Mouse (Mus musculus) liver, embryonic 15.5 days (tissue): ENCODE measurements around the gene Zbed6. TPM values are rescaled to one million over a fixed set of nuclear protein-coding genes. Genes with fewer than 3 reads are reported as not detected.
A peak's percentile ranks its signal among the peaks of the same experiment; 100 is the strongest.
"Not testable (repeated sequence)": the region's sequence is repeated elsewhere in the genome, so short reads cannot be mapped to it uniquely, and the experiment has no call there.

ENCODE experiments used
- ATAC-seq: fragments of 200-750 bp; cut with Nextera tagmentation; 2 replicates; pipeline ENCODE4 v1.8.0; 2017; ENCODE audit warnings: moderate number of reproducible peaks, mild to moderate bottlenecking, moderate library complexity; ENCODE audit not compliant: insufficient read depth
- H3K27ac ChIP-seq: fragments of 300-500 bp; sonication (generic); replicated peaks from 2 replicates; pipeline ENCODE4 v1.5.1; 2015; ENCODE audit warnings: mild to moderate bottlenecking, inconsistent platforms
- H3K27me3 ChIP-seq: fragments of 300-500 bp; sonication (generic); 2 replicates; pipeline ENCODE4 v1.6.1; 2015; ENCODE audit warnings: mild to moderate bottlenecking, inconsistent platforms
- H3K36me3 ChIP-seq: fragments of 300-500 bp; sonication (generic); replicated peaks from 2 replicates; pipeline ENCODE4 v1.6.1; 2015; ENCODE audit warnings: moderate library complexity, mild to moderate bottlenecking, inconsistent platforms
- H3K4me1 ChIP-seq: fragments of 300-500 bp; sonication (generic); replicated peaks from 2 replicates; pipeline ENCODE4 v1.6.1; 2015; ENCODE audit warnings: inconsistent platforms
- H3K4me2 ChIP-seq: fragments of 300-500 bp; sonication (generic); 2 replicates; pipeline ENCODE4 v1.6.1; 2015; ENCODE audit warnings: moderate library complexity, mild to moderate bottlenecking, inconsistent platforms
- H3K4me3 ChIP-seq: fragments of 300-500 bp; sonication (generic); replicated peaks from 2 replicates; pipeline ENCODE4 v1.5.1; 2015; ENCODE audit warnings: mild to moderate bottlenecking, inconsistent platforms
- H3K9ac ChIP-seq: fragments of 300-500 bp; sonication (generic); 2 replicates; pipeline ENCODE4 v1.6.1; 2015; ENCODE audit warnings: moderate library complexity, mild to moderate bottlenecking, inconsistent platforms
- H3K9me3 ChIP-seq: fragments of 300-500 bp; sonication (generic); replicated peaks from 2 replicates; pipeline ENCODE4 v1.6.1; 2016; ENCODE audit warnings: inconsistent platforms
- WGBS: fragments of 180-500 bp; shearing (Covaris S2); methylation state at CpG from one replicate; pipeline ENCODE4 v1.1.7; 2015; ENCODE audit warnings: mixed read lengths; ENCODE audit not compliant: insufficient replicate concordance; 5-methylcytosine and 5-hydroxymethylcytosine counted together
- polyA plus RNA-seq: library from polyadenylated mRNA; unstranded; fragments of >200 nt; fragmentation: Nextera tagmentation; extraction: Ambion mirVana; gene quantifications from 2 replicates; pipeline ENCODE4 v1.2.1, GENCODE M21; 2015

Zbed6 gene
- polyA plus RNA-seq, 1 experiment from 2014 or later = not detected

GRCm38 (mm10) chr1:133688301-133688700 lies 27.6 kb upstream of the Zbed6 start:
- no peak overlapping the region for H3K9ac ChIP-seq
- H3K27ac ChIP-seq = no peak overlapping the region
- ATAC-seq = no peak
- no peaks in the 10 kb centered on the region; the same call in 1 of the 2 replicates for H3K27me3 ChIP-seq
- H3K4me2 ChIP-seq = no peak overlapping the region
- H3K9me3 ChIP-seq = no peaks in the 10 kb centered on the region
- no peaks in the 10 kb centered on the region for H3K36me3 ChIP-seq
- WGBS = 68% methylated on average over 7 of the region's 7 CpGs
- H3K4me3 ChIP-seq = no peak overlapping the region
- H3K4me1 ChIP-seq = peaks cover 9% of the 10 kb centered on the region

GRCm38 (mm10) chr1:133685749-133686519 lies 25.2 kb upstream of the Zbed6 start:
- no peaks in the 10 kb centered on the region for H3K36me3 ChIP-seq
- H3K4me3 ChIP-seq = no peak overlapping the region
- H3K27me3 ChIP-seq = no peaks in the 10 kb centered on the region; the same call in 1 of the 2 replicates
- no peaks in the 10 kb centered on the region for H3K9me3 ChIP-seq
- no peak overlapping the region for H3K4me2 ChIP-seq
- 63% methylated on average over 10 of the region's 10 CpGs for WGBS
- H3K9ac ChIP-seq = no peak overlapping the region
- H3K27ac ChIP-seq = peak overlapping the region; percentile 48
- peak; percentile 84 for ATAC-seq
- peaks cover 6% of the 10 kb centered on the region for H3K4me1 ChIP-seq

- no peaks in the 10 kb centered on the region for H3K4me1 ChIP-seq
- WGBS = 38% methylated on average over 3 of the region's 3 CpGs
- H3K9ac ChIP-seq = no peak overlapping the region
- ATAC-seq = no peak
- no peaks in the 10 kb centered on the region for H3K36me3 ChIP-seq
- no peak overlapping the region for H3K4me2 ChIP-seq
- no peaks in the 10 kb centered on the region for H3K9me3 ChIP-seq
- H3K27ac ChIP-seq = no peak overlapping the region
- peaks cover 4% of the 10 kb centered on the region; the same call in 1 of the 2 replicates for H3K27me3 ChIP-seq
- H3K4me3 ChIP-seq = no peak overlapping the region
These were observed 11.1 kb upstream of the Zbed6 start for GRCm38 (mm10) chr1:133671801-133672200.

- WGBS = 53% methylated on average over 3 of the region's 3 CpGs
- H3K9me3 ChIP-seq = no peaks in the 10 kb centered on the region
- no peak for ATAC-seq
- H3K4me1 ChIP-seq = no peaks in the 10 kb centered on the region
- no peak overlapping the region for H3K4me2 ChIP-seq
- H3K4me3 ChIP-seq = no peak overlapping the region
- peaks cover 4% of the 10 kb centered on the region; the same call in 1 of the 2 replicates for H3K27me3 ChIP-seq
- no peak overlapping the region for H3K9ac ChIP-seq
- H3K27ac ChIP-seq = no peak overlapping the region
- no peaks in the 10 kb centered on the region for H3K36me3 ChIP-seq
These were observed 10.6 kb upstream of the Zbed6 start for GRCm38 (mm10) chr1:133671266-133671665.

GRCm38 (mm10) chr1:133670776-133671175 lies 10.1 kb upstream of the Zbed6 start:
- ATAC-seq = no peak
- Histone ChIP-seq H3K27me3 (peaks cover 4% of the 10 kb centered on the region; the same call in 1 of the 2 replicates), H3K9ac (no peak overlapping the region), H3K4me2 (no peak overlapping the region), H3K4me3 (no peak overlapping the region), H3K9me3 (no peaks in the 10 kb centered on the region), H3K4me1 (no peaks in the 10 kb centered on the region), H3K36me3 (no peaks in the 10 kb centered on the region), H3K27ac (no peak overlapping the region)
- WGBS = 36% methylated on average over 6 of the region's 6 CpGs

- Histone ChIP-seq H3K4me2 (no peak overlapping the region), H3K27me3 (peaks cover 4% of the 10 kb centered on the region; the same call in 1 of the 2 replicates), H3K36me3 (no peaks in the 10 kb centered on the region), H3K4me3 (no peak overlapping the region), H3K4me1 (no peaks in the 10 kb centered on the region), H3K9me3 (no peaks in the 10 kb centered on the region), H3K27ac (no peak overlapping the region), H3K9ac (no peak overlapping the region)
- ATAC-seq = no peak
- 63% methylated on average over 12 of the region's 12 CpGs for WGBS
These were observed 9.5 kb upstream of the Zbed6 start for GRCm38 (mm10) chr1:133670190-133670589.

- Histone ChIP-seq H3K27ac (no peak overlapping the region), H3K4me2 (no peak overlapping the region), H3K9me3 (no peaks in the 10 kb centered on the region), H3K4me1 (peaks cover 6% of the 10 kb centered on the region; the same call in 1 of the 2 replicates), H3K36me3 (no peaks in the 10 kb centered on the region), H3K4me3 (no peak overlapping the region), H3K27me3 (no peaks in the 10 kb centered on the region), H3K9ac (no peak overlapping the region)
- ATAC-seq = no peak
- 72% methylated on average over 3 of the region's 3 CpGs for WGBS
These were observed 7.9 kb upstream of the Zbed6 start for GRCm38 (mm10) chr1:133668618-133669017.

GRCm38 (mm10) chr1:133667721-133668120 lies 7.0 kb upstream of the Zbed6 start:
- H3K9me3 ChIP-seq = no peaks in the 10 kb centered on the region
- ATAC-seq = no peak
- no peak overlapping the region for H3K4me3 ChIP-seq
- no peaks in the 10 kb centered on the region for H3K27me3 ChIP-seq
- H3K4me2 ChIP-seq = no peak overlapping the region
- no peak overlapping the region for H3K9ac ChIP-seq
- peaks cover 6% of the 10 kb centered on the region; the same call in 1 of the 2 replicates for H3K4me1 ChIP-seq
- 79% methylated on average over 7 of the region's 7 CpGs for WGBS
- no peak overlapping the region for H3K27ac ChIP-seq
- H3K36me3 ChIP-seq = no peaks in the 10 kb centered on the region

- 63% methylated on average over 7 of the region's 8 CpGs for WGBS
These were observed 5.0 kb upstream of the Zbed6 start for GRCm38 (mm10) chr1:133665713-133666112.

GRCm38 (mm10) chr1:133664203-133664970 lies 3.7 kb upstream of the Zbed6 start:
- 60% methylated on average over 11 of the region's 11 CpGs for WGBS
- H3K27ac ChIP-seq = peak overlapping the region; percentile 67
- no peaks in the 10 kb centered on the region for H3K9me3 ChIP-seq
- no peak overlapping the region for H3K9ac ChIP-seq
- H3K4me1 ChIP-seq = peaks cover 16% of the 10 kb centered on the region
- H3K4me3 ChIP-seq = peak overlapping the region; percentile 34
- H3K36me3 ChIP-seq = peaks cover 3% of the 10 kb centered on the region; the same call in 1 of the 2 replicates
- peak overlapping the region; percentile 41 for H3K4me2 ChIP-seq
- H3K27me3 ChIP-seq = no peaks in the 10 kb centered on the region
- no peak for ATAC-seq

More at GRCm38 (mm10) chr1:133665713-133666112, 5.0 kb upstream of the Zbed6 start:
- not testable (repeated sequence) for ATAC-seq, H3K9ac ChIP-seq, H3K4me3 ChIP-seq, H3K4me1 ChIP-seq, H3K9me3 ChIP-seq, H3K27ac ChIP-seq, H3K27me3 ChIP-seq, H3K36me3 ChIP-seq
- 0 out of 2 replicates have a peak overlapping the region, but pooled peaks have one; percentile 41 for H3K4me2 ChIP-seq

- H3K27me3 ChIP-seq = no peaks in the 10 kb centered on the region
- H3K36me3 ChIP-seq = peaks cover 12% of the 10 kb centered on the region
- no peak for ATAC-seq
- H3K4me3 ChIP-seq = no peak overlapping the region
- no peaks in the 10 kb centered on the region for H3K9me3 ChIP-seq
- WGBS = 69% methylated on average over 4 of the region's 4 CpGs
- no peak overlapping the region for H3K4me2 ChIP-seq
- H3K27ac ChIP-seq = 0 out of 2 replicates have a peak overlapping the region, but pooled peaks have one; percentile 67
- H3K9ac ChIP-seq = no peak overlapping the region
- H3K4me1 ChIP-seq = peaks cover 26% of the 10 kb centered on the region
These were observed 2.7 kb upstream of the Zbed6 start for GRCm38 (mm10) chr1:133663427-133663826.
